Mouse (Mus musculus): Measurements from ENCODE around the gene Trappc10. TPM values are rescaled to one million over a fixed set of nuclear protein-coding genes. Genes with fewer than 3 reads are reported as not detected.

Gene Trappc10
- total RNA-seq (2021), result 10 to 100 TPM; 48.8 to 50.2 TPM
- long read RNA-seq, experiment 1, partial matches to known transcripts, result 0 of 2 reads
- long read RNA-seq, experiment 1, other reads (novel, unspliced or antisense), result 2 of 2 reads
- long read RNA-seq, experiment 2, partial matches to known transcripts, result 1 of 4 reads
- long read RNA-seq, experiment 2, other reads (novel, unspliced or antisense), result 3 of 4 reads

DNA sequence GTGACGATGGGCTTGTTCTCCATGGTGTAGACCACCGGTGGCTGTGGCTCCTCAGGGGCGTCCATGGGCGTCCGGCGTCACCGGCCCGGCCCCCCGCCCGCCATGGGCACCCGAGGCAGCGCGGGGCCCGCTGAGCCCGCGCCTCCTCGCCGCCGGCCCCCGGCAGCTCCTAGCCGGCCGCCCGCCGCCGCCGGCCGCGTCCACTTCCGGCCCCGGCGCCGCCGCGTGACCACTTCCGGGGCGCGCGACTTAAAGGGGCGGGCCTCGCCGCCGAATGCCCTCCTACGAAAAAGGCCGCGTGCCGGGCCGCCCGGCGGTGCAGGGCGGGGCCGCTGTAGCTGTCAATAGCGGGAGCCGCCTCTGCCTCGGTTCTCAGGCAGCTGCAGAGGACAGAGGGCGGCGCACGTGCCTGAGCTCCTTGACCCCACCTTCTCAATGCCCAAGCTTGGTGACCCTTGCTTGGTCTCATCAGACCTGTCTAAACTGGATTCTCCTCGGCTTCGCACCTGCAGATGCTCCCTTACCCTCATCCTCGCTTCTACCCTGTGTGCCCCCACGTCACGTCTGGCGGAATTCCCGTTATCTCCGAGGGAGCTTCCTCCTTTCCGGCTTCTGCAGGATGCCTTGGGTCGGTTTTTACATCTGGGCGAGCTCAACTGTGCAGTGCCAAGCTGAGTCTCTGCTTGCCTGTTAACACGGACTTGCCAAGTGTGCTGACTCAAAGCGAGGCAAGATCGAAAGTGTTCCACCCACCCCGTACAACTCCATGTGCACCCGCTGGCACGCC is at the start of gene Trappc10:
Gene Trappc10 (minus strand): TSS at position 204 of the 787 bp plus-strand sequence.
- DNase-seq (ENCODE audit: low spot score in 2 of 2), result peak; percentile 67 to 75

GRCm38 (mm10) chr10:78293576-78293975 is 49.1 kb upstream of the Trappc10 start:
- no peak for DNase-seq (ENCODE audit: low spot score in 2 of 2)

DNA sequence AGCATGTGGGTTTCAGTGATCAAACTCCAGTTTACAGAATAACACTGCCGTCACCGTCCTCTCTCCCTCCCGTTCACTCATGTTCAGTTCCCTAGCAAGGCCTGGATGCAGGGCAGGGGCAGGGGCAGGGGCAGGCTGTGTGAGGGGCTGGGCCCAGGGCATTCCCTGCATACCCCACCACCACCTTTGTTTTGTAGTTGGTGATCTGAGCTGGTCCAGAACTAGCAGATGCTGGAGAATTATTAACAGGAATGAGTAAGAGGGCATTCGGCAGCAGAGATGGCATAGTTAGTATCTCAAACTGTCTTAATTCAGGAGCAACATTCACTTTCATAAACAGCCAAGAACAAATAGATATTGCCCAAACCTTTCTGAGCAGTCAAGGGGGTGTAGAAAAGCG is 47.9 kb upstream of the Trappc10 start:
- no peak for DNase-seq (ENCODE audit: low spot score in 2 of 2)

GRCm38 (mm10) chr10:78290730-78291535 is 46.5 kb upstream of the Trappc10 start:
- no peak for DNase-seq (ENCODE audit: low spot score in 2 of 2)

DNA sequence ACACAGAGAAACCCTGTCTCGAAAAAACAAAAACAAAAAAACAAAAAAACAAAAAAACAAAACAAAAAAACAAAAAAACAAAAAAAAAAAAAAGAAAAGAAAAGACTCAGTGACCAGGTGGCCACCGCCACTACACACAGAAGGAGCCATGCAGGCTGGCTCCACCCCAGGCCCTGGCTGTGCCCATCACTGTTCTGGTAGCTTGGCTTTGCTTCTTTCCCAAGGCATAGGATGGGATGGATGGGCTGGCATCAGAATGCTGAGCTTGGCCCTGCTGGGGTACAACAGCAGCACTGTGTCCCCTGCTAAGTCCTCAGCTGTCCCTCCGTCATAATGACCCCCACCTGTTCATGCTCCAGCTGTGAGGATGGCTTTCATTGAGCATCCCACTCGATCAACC is 44.5 kb upstream of the Trappc10 start:
- DNase-seq (ENCODE audit: low spot score in 2 of 2), result no peak

DNA sequence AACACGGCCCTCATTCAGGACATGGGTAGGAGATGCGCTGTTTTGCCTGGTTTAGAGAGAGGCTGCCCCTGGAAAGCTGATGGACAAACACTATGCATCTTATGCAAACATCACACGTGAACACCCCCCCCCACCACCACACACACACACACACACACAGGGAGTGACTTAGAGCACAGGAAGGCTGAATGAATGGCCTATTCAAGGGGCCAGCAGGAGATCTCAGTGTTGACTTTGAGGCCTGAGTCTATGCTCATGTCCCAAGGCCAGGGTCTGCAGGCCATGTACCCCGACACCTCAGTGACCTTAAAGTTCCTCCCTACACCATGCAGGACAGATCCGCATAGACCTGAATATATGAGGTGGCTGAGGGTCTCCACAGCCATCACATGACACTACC is 43.7 kb upstream of the Trappc10 start:
- DNase-seq (ENCODE audit: low spot score in 2 of 2), result no peak

DNA sequence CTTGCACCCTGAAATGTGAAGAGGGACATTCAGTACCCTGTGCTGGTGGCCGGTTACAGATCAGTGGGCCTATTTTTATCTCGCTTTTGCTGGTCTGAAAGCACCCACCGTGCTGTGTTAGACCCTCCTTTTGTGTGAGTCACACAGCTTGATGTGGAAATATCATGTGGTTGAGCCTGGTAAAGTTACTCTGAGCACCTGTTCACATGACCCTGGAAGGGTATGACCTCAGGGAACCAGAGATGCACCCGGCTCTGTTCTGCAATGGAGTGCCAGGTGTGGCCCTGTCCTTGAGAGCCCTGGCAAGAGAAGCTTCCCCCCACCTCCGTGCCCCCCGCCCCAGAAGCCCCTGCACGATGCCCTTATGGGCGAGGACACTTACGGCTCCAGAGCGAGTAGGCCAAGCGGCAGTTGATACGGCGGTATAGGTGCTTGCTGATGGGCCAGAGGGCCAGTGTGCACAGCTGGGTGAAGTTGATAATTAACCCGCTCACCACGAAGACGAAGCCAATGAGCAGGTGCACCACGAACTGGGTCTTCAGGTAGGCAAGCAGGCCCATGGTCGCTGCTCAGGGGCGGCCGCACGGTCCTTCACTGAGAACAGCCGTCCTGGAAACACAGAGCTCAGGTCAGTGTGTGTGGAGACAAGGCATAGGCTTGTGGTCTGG is 43.2 kb upstream of the Trappc10 start:
- no peak for DNase-seq (ENCODE audit: low spot score in 2 of 2)

- DNase-seq (ENCODE audit: low spot score in 2 of 2), result no peak
These were observed 41.5 kb upstream of the Trappc10 start for GRCm38 (mm10) chr10:78285959-78286358.

DNA sequence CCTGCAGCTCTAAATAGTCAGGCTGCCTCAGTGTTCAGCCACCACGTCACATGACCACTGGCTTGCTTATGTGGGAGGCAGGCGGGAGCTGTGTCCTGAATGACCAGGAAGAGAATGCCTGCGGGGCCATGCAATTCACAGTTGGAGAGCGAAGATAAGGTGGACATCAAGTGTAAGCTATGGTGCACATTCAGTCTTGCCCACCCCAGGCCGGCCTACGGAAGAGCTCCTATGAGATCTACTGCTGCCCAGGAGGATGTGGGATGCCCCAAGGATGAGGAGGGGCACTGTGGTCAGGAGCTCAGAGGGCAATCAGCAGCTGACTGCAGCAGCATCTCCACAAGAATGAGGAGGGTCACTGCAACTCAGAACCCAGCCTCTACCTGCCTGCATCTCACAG is 41.0 kb upstream of the Trappc10 start:
- DNase-seq (ENCODE audit: low spot score in 2 of 2), result no peak

DNA sequence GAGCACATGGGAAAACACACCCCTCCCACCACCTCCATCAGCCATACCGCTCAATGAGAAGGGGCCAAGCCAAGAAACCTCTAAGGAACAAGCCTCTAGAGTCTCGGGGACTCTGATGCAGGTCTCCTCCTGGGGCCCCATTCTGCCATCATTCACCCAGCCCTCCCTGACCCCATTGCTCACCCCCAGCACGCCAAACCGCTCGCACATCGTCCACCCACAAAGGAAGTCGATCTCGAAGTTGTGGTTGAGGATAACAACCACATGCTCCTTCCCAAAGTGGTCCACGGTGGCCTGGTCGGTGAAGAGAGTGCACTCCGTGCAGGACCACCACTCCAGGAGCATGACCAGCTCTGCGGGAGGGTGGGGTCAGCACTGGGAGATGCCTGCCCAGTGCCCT is 40.4 kb upstream of the Trappc10 start:
- no peak for DNase-seq (ENCODE audit: low spot score in 2 of 2)

GRCm38 (mm10) chr10:78282411-78282810 is 38.0 kb upstream of the Trappc10 start:
- DNase-seq (ENCODE audit: low spot score in 2 of 2), result no peak

DNA sequence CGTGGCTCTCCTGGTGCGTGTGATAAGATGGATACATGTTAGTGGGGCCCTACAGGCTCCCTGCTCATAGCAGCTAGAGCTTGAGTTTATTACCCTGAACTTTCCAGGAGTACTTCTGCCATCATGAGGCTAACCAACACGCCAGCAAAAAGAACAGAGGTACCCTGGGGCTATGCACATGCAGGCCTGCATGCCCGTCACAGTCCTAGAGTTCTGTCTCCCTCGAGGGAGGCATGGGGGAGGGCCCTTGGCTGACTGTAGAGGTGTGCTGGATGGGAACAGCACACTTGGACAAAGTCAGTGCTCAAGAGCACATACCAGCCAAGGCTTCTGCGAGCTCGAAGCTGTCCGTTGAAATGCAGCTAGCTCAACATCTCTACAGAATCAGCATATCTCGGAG is 36.0 kb upstream of the Trappc10 start:
- no peak for DNase-seq (ENCODE audit: low spot score in 2 of 2)

- DNase-seq (ENCODE audit: low spot score in 2 of 2), result no peak
These were observed 34.8 kb upstream of the Trappc10 start for GRCm38 (mm10) chr10:78279210-78279609.

DNA sequence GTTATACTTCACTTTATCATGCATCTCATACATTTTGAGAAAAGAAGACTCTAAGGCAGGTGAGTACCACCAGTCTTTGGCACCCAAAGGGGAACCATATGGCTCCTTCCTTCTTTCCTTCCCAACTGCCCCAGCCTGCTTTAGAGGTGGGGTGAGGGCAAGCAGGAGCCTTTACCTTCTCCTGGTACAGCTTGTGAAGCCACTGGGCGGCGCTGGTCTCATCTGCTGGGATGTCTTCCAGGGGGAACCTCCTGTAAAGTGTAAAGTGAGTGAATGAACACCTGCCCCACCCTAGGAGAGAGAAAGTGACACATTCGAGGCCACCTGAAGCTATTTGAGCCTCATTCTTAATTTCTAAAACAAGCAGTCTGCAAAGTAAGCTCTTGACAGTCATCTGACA is 33.4 kb upstream of the Trappc10 start:
- DNase-seq (ENCODE audit: low spot score in 2 of 2), result no peak

DNA sequence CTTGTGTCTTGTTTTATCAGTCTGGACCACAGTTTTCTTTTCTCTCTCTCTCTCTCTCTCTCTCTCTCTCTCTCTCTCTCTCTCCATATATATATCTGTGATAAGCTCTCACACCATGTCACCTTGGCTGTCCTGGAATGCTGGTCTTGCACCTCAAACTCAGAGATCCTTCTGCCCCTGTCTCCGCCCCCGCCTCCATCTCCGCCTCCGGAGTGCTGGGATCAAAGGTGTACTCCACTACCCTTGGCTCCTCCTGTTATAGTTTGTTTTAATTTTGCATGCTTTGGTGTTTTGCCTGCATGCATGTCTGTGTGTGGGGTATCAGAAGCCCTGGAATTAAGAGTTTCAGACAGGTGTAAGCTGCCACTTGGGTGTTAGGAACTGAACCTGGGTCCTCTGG is 31.8 kb upstream of the Trappc10 start:
- DNase-seq (ENCODE audit: low spot score in 2 of 2), result no peak

GRCm38 (mm10) chr10:78272932-78273331 is 28.5 kb upstream of the Trappc10 start:
- DNase-seq (ENCODE audit: low spot score in 2 of 2), result no peak

GRCm38 (mm10) chr10:78265881-78266280 is 21.4 kb upstream of the Trappc10 start:
- DNase-seq (ENCODE audit: low spot score in 2 of 2), result no peak

- no peak for DNase-seq (ENCODE audit: low spot score in 2 of 2)
These were observed 20.3 kb upstream of the Trappc10 start for GRCm38 (mm10) chr10:78264735-78265134.

GRCm38 (mm10) chr10:78260916-78261650 is 16.6 kb upstream of the Trappc10 start:
- DNase-seq (ENCODE audit: low spot score in 2 of 2), result no peak

DNA sequence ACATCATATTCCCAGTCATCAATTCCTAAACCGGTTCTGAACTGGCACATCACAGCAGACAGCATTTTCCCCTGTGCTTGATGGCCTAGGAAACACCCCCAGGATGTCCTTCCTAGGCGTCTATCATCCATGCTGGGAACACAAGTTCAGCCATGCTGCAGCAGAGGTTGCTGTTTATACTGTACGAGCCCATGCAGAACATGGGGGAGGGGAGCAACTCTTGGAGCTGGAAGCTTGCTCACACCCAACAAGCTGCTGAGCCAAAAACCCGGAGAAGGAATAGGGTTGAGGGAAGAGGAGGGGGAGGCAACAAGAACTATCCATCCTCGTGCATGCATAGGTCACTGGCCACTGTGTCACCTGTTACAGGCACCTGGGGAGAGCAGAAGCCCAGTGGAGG is 15.9 kb upstream of the Trappc10 start:
- DNase-seq (ENCODE audit: low spot score in 2 of 2), result no peak

- no peak for DNase-seq (ENCODE audit: low spot score in 2 of 2)
These were observed 15.3 kb upstream of the Trappc10 start for GRCm38 (mm10) chr10:78259702-78260101.

Data from adrenal gland, postnatal 4 days (tissue).